Mouse (Mus musculus): ENCODE results near the gene Runx3. TPM values are rescaled to one million over a fixed set of nuclear protein-coding genes. Genes with fewer than 3 reads are reported as not detected.

Gene Runx3
- polyA plus RNA-seq, 1 experiment, result 0.21 TPM

DNA sequence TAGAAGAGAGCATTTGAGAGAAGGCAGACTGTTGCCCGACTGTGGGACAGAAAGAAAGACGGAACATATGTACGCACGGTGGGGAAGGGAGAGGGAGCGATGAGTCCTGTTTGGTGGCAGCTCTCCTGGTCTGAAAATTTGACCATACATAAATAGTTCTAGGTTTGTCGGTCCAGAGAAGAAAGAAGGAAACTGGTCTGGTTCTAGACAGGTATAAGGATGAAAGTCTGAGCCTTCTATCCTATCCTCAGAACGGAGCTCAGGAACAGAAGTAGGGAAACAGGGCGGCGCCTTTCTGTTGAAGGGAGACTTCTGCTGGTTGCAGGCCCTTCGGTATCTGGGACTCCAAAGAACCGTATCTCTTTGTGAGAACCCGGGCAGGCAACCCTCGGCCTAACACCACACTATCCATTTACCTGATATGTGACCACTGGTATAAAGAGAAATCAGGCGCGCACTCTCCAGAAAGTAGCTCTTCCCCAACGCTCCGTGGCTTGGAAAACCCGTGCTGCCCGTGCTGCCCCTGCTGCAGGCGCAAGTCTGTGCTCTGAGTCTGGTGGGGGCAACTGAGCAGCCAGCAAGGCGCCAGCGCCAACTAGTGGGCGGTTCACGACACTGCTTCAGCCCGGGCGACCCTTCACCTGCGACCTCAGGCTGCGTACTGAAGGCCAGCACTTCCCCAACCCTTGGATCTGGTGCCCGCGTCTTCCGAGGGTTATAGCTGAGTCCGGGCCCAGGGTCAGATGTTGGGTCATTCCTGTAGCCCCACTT is 29.8 kb downstream of the Runx3 start:
- DNase-seq (ENCODE audit: low spot score), result peak; percentile 36

DNA sequence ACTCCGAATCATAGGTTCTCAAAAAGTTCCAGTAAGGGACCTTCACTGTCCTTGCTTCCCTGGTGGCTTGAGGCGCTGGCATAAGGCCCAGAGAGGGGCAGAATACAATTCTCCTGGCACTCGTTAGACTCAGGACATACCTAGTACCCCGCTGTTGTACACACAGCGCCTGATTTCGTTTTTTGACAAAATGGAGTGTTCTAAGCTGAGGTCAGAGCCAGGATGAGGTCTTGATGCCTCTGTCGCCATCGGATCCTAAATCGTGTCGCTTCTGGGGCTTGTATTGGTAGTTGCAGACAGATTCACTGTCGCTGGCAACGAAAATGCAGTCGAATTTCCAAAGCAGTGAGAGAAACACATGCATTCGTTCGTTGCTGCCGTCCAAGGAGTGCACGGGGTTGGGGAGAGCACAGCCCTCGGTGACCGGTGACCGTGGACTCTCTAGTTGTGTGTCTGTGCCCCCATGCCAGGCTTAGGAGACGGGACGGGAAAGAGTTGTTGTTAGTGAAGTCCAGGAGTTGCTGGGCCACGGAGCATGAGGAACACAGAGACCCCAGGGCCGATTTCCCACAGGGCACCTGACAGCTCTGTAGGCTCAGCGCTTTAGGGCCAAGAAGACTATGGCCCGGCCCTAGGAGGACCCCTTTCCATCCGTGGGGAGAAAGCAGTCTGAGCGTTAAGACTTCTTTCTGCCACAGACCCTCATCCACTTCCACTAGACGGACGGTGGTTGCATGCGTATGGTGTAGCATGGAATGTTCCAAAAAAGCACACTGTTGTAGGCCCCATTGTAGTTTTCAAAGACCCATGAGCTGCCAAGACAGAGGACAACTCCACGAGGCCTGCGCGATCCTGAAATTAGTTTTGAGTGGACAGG is 30.9 kb downstream of the Runx3 start:
- DNase-seq (ENCODE audit: low spot score), result no peak

DNA sequence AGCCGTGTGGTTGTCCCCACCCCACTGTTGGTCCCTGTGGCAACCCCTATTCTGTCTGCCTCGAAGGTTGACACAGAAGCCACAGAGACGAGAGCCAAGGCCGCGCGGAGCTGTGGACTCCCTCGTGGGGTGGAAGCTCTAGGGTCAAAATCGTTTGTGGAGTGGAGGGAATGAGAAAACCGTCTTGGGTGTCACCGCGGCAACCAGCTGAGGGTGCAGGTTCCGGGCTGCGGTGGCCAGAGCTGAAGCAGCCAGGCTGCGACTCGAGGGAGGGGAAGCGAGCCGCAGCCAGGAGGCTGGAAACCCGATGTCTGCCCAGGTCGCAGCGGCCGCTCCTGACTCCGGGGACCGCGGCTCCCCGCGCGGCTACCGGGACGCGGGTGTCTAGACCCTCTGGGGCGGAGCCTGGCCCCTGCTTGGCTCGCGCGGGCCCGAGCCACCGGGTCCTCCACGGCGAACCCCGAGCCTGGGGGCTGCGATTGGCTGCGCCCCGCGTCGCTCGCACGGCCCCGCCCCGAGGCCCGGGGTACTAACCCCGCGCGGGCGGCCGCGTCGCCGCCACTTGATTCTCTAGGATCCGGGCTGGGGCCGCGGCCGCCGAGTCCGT is 31.6 kb downstream of the Runx3 start:
- DNase-seq (ENCODE audit: low spot score), result no peak

DNA sequence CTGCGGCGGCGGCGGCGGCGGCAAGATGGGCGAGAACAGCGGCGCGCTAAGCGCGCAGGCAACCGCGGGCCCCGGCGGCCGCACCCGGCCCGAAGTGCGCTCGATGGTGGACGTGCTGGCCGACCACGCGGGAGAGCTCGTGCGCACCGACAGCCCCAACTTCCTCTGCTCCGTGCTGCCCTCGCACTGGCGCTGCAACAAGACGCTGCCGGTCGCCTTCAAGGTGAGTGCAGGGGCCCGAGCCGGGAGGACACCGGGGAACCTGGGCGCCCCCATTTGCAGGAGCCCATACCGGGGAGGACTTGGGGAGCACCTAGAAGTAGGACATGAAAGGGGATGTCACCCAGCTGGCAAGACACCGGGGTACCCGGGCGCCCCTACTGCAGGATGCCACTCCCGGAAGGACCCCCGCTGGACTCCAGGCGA is 32.4 kb downstream of the Runx3 start:
- DNase-seq (ENCODE audit: low spot score), result no peak

DNA sequence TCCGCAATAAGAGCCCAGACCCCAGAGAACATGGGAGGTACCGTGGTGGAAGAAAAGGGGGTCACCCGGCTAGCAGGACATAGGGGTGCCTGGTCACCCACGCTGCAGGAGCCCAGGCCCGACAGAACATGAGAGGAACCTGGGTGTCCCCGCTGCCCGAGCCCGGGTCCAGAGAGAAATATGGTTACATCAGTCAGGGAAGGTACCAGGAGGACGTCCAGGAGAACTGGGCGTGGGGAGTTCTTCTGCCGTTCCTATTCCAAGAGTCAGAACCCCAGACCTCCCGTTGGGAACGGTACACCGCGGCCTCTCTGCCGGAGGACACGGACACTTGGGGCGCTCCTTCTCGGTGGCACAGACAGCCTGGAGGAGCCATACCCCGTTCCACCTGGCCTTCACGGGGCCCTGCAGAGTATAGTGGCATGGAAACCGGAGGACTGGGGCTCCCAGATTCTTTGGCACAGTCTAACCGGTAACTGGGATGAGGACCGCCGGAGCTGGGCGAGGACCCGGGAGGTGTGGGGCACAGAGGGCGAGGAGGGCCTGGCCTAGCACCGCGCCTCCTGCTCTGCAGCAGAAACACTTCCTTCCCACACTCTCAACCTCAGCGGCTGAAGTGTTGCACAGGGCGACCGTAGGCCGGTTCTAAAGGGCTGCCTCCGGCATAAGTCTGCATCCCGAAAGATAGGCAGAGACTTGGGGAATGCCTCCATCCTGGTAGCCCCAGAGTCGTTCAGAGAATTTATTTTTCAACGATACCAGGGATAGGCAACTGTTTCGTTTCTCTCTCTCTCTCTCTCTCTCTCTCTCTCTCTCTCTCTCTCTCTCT is 33.0 kb downstream of the Runx3 start:
- no peak for DNase-seq (ENCODE audit: low spot score)

DNA sequence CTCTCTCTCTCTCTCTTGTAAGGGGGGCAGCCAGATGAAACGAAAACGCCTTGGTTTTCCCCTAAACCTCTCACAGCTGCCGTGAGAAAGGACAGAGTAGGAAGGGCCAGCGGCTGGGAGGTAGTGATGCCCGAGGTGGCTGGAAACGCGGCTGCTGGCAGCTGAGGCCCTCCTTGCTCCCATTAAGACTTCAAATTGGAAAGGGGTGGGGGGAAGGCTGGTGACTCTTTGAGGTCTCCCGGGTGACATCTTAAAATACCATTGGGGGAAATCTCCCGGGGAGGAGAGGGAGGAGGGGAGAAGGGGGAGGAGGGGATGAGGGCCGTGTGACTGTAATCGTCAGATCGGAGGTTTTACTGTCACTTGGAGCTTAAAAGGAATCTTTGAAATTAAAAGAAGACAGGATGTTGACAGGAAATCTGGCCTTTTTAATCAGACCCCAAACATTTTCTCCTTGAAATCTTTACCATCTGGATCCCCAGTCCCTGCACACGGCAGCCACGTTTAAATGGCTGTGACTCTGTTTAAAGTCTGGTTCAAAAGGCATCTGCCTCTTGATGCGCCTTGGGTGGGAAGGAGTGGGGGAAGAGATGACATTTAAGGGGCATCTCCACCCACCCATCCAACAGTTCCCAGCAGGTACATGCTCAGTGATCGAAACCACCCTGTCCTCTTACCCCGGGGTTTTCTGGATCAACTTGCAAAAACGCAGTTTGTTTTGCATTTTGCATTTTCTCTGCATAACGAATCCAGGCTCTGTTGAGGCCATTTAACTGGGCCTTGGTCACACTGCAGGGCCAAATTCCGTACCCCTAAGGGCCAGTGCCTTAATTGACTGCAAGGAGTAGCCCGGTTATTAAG is 33.9 kb downstream of the Runx3 start:
- no peak for DNase-seq (ENCODE audit: low spot score)

DNA sequence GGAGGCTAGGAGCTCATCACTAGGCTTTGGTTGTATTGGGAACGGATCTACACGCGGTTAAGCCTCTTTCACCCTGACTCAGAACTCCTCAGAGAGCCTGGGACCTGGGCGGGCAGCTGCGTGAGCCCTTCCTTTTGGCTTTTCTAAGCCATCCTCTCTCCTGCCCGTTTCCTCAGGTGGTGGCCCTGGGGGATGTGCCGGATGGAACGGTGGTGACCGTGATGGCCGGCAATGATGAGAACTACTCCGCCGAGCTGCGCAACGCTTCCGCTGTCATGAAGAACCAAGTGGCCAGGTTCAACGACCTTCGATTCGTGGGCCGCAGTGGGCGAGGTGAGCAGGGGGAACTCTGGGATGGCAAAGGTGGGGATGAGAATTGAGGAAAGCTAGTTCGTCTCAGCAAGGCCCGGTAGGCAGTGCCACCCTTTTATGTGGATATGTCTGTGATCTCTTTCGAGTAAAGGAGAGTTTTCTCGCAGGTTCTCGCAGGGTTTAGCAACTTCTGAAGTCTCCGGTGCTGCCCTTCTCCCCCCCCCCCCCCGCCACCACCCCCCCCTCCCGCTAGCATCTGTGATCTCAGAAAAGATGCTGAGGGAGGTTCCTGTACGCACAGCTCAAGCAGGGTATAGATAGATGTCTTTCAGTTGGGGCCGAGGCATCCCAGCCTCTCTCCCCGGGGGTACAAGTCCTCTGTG is 34.8 kb downstream of the Runx3 start:
- no peak for DNase-seq (ENCODE audit: low spot score)

DNA sequence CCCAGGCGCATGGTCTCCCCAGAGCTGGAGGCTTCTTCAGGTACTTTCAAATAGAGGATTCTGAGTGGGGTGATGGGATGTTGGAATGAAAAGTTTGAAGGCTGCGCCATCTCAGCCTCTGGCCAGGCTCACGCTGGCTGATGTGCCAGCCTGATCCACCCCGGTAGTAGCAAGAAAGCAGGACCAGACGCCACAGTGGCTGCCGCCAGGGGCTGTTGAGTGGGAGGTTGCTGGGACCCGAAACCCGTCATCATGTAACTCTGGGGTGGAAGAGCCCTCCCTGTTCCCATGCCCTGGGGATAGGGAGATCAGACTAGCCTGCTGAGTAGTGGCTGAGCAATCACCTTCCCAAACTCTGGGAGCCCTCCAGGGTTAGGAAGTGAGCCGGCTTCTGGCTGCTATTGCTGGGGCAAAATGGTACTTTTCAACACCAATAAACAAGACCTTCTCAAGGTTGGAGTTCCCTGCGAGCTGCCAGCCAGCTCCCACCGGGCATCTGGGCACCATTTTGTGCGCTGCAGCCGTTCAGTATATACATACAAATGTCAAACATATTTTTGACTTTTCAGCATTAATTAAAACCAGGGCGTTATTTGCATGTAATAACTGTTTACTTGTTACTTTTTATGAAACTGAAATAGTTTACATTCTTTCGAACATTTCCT is 35.5 kb downstream of the Runx3 start:
- DNase-seq (ENCODE audit: low spot score), result no peak

DNA sequence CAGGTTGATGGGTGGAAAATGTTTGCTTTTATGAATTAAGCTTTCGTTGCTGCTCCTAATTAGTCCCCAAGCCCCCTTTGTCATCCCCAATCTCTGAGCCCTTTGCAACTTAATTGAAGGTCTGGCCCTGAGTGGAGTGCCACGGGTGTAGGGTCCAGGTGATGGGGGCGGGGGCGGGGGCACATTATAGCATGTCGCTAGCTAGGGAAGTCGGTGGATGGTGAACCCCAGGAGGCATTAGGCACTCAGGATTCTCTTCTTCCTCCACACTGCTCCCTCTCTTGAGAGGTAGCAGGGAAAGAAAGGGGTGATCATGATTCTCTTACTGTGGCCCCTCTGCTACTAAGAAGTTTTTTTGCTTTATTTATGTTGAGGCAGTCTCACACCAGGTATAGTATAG is 36.1 kb downstream of the Runx3 start:
- no peak for DNase-seq (ENCODE audit: low spot score)

DNA sequence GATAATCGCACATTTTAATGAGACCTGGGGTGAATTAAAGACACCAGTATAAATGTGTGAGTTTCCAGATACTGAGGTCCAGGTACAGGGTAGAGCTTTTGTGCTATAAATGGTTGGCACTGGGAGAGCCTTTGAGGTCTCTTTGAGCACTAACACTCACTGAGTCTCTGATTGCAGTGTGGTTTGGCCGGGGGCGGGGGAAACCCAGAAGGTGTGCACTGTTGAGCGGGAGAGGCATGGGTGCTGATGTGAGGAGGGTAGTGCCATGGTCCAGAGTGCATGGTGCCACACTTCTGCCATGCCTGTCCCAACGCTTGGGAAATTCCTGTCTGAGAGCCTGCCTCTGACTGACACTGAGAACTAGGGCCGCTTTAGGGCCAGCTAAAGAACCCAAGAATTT is 36.9 kb downstream of the Runx3 start:
- no peak for DNase-seq (ENCODE audit: low spot score)

DNA sequence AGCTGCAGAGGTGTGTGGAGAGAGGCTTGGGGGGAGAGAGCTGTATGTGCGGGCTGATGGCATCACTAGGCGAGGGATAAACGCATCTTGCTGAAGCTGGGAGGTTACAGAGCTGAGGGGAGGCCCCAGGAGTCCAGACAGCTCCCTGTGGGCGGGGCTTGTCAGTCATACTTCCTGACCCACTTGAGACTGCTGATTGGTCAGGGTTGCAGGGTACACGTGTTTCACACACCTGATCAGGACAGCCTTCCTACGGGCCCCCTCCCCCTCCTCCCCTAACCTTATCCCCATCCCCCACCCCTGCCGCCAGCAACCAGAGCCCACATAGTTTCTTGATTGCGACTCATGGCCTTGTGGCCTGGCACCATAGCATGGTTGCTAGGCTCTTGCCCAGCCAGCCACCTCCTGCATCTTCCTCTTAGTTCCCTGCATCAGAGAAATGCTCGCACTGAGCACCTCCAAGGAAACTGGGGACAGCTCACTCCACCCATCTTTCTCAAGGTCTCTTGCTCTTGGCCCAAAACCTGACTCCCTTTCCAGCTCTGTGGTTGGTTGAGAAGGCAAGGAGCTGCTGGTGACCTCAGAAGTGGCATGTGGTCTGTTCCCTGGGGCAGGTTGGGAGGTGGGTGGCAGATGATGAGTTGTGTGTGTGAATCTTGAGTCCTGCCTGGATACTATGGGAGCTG is 38.4 kb downstream of the Runx3 start:
- no peak for DNase-seq (ENCODE audit: low spot score)

DNA sequence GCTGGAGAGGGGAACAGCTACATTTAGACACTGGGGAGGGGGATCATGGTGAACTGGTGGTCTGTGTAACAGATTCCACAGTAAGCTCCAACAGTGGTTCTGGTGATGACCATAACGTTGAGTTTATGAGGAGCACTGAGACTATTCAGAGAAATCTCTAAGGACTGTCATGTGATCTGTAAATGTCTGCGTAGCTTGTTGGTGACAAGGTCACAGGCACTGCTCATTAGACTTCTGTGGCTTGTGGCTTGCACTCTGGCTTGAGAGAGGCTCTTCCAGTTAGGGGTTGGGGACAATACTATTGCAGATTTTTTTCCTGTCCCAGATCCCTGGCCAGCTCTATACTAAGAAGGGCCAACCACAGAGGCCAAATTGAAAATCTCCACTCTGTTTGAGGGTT is 39.2 kb downstream of the Runx3 start:
- DNase-seq (ENCODE audit: low spot score), result no peak

DNA sequence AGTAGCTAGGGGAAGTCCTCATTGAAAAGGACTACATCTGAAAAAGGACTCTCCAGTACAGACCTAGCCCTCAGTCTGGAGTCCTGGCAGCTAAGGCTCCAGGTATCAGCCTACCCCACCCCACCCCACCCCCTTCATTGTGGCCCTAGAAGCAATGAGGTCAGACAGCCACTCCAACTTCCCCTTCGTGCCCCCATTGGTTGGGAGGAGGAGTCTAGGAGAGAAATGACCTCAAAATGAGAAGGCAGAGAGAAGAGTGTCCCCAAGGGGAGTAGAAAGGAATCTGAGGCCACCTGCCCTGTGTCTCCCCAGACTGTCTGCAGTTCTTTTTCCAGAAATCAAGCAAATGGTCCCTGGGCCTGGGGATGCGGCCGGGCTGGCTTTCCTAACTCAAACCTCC is 39.7 kb downstream of the Runx3 start:
- DNase-seq (ENCODE audit: low spot score), result no peak

DNA sequence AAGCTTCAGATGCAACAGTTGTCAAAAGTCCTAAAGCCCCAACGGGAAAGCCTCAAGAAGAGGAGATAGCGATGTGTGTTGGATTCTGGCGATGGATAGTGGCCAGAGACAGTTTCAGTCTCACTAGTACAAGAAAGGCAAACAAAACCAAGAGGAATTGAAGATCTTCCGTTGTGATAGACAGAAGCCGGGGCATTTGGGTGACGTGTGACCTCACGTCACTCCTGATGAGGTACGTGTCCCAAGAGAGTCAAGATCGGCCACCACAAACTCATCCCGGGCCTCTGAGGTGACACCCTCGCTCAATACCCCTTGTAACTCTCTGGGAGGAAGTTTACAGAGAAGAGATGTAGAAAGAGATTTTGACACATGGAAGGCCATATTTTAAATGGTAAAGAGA is 41.0 kb downstream of the Runx3 start:
- no peak for DNase-seq (ENCODE audit: low spot score)

DNA sequence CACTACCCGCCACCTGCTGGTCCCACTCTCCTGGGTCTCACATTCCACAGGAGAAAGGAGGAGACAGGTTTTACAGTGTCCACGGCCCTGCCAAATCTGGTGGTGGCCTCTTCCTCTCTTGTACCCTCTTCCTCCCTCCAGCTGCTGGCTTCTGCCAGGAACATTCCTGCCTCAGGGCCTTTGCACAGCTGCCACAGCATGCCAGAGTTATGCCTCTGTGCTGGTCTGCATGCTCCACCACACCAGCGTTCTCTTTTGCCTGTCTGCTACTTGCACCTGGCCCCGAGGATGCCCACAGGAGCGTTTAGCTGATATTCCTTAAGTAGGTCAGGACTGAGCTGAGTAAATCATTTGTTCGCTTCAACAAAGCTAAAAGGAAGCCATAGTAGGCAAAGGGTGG is 45.3 kb downstream of the Runx3 start:
- no peak for DNase-seq (ENCODE audit: low spot score)

DNA sequence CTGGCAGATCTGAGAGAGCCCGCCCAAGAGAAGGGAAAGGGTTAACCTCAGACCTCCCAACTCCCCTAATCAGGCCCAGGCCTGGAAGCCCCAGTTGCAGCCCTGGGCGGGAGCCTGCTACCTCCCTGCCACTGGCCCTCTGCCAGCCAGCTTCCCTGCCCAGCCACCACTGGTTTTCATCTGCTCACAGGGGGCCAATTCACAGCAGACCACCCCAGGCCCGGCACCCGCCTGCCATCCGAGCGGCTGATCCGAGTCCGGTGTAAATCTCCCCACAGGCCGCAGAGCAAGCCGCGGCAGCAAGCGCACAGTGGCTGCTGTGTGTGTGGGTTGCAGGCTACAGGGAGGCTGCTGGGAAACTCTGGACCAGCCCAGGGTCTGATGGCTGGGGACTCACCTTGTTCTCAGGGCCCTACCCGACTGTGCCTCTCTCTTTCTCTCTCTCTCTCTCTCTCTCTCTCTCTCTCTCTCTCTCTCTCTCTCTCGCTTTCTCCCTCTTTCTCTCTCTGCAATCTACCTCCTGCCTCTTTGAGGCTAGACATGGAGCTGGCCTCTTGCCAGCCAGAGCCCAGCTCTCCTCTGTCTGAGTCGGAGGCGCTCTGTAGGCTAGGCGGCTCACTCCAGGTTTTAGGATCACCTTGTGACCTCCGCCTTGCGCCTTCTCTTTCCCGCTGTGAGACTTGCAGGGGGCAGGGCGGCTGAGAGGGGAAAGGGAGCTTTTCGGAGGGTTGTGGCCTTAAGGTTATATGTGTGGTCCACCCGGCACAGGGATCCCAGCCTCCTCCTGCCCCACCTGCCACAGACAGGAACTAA is 46.2 kb downstream of the Runx3 start:
- no peak for DNase-seq (ENCODE audit: low spot score)

DNA sequence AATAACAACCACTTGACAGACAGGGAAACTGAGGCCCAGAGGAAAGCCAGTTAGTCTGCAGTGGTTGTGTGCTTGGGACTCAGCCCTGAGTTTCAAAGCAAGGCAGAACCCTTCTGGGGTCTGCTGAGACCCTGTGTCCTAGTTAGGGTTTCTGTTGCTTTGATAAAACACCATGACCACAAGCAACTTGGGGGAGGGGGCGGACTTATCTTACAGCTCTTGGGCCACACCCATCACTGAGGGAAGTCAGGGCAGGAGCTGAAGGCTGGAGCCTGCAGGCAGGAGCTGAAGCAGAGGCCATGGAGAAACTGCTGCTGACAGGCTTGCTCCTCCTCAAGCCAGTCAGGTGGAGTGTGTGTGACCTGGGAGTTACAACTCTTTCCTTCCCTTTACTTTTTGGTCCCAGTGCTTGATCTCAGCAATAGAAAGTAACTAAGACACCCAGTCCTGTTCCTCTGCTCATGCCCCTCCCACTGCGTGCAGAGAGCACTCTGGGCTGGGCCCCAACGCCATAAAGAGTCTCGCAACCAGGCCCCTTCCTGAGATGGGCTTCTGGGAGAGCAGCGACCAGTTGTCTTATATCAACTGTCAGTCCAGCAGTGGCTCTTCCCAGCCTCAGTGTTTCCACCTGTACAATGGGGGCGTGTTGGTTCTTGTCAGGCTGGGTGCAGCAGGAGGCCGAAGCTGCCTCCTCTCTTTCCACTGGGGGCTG is 47.5 kb downstream of the Runx3 start:
- no peak for DNase-seq (ENCODE audit: low spot score)

DNA sequence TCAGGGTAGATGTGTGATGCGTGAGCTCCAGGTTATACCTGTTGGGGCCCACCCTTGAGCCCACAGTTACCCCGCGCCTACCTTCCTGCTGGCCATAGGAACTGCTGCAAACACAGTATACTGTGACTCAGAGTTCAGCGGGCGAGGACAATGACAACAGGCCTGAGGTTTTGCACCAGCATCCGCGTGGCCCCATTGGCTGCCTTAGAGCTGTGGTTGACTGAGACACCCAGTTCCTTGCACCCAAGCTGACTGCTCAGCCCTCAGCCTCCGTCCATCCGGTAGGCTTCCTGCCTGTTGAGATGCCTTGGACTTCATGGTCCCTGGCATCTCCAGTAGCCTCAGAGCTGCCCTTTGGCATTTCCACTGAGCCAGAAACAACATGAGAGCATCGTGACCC is 48.6 kb downstream of the Runx3 start:
- DNase-seq (ENCODE audit: low spot score), result no peak
